Mouse (Mus musculus): ENCODE data around the gene Eno1. TPM values are rescaled to one million over a fixed set of nuclear protein-coding genes. Genes with fewer than 3 reads are reported as not detected.

The Eno1 gene
- polyA plus RNA-seq, 1 experiment from 2014 or later: 3,458 TPM

Other genes with a start within 250 kb of the Eno1 start
- gene H6pd, start 227.7 kb upstream of the Eno1 start, polyA plus RNA-seq (2016; fragmentation: Nextera tagmentation; extraction: Ambion mirVana): 4.9 and 5.3 TPM in 2 replicates
- 0.49 and 0.55 TPM in 2 replicates for gene Gpr157, start 149.4 kb upstream of the Eno1 start, polyA plus RNA-seq (2016; fragmentation: Nextera tagmentation; extraction: Ambion mirVana)
- gene Slc2a5, start 117.4 kb upstream of the Eno1 start, polyA plus RNA-seq (2016; fragmentation: Nextera tagmentation; extraction: Ambion mirVana): 1.4 and 1.7 TPM in 2 replicates
- not detected in 2 replicates for gene Slc2a7, start 87.7 kb upstream of the Eno1 start, polyA plus RNA-seq (2016; fragmentation: Nextera tagmentation; extraction: Ambion mirVana)
- gene Car6, start 35.4 kb upstream of the Eno1 start, polyA plus RNA-seq (2016; fragmentation: Nextera tagmentation; extraction: Ambion mirVana): 0.27 TPM in 1 of 2 replicates, not detected in the other
- gene Rere, start 44.9 kb downstream of the Eno1 start, polyA plus RNA-seq (2016; fragmentation: Nextera tagmentation; extraction: Ambion mirVana): 26.1 and 31.4 TPM in 2 replicates